In genomic region chr11:110322266-110322665, GRCm38 (mm10) we compare ENCODE assay signal across 26 mouse cellular contexts.
"Had no signal": no experiment of that assay in that cellular context is flagged by ENCODE, and none has a peak within 500 bp of the region (broad histone marks: within the 10 kb centered on the region; RNA-seq: fewer than 3 reads in every experiment).

No protein-coding gene starts in this region.

- H3K9ac ChIP-seq: heart, embryonic 12.5 days; hindbrain, embryonic 12.5 days; hindbrain, embryonic 14.5 days; intestine, embryonic 15.5 days; kidney, embryonic 15.5 days; limb, embryonic 13.5 days; limb, embryonic 15.5 days; liver, embryonic 12.5 days; liver, embryonic 14.5 days had no signal

- H3K27me3 ChIP-seq: heart, embryonic 12.5 days; hindbrain, embryonic 12.5 days; intestine, embryonic 15.5 days; kidney, embryonic 15.5 days; limb, embryonic 13.5 days; limb, embryonic 15.5 days; liver, embryonic 12.5 days had no signal

- H3K27ac ChIP-seq: heart, embryonic 10.5 days; hindbrain, embryonic 10.5 days; hindbrain, embryonic 12.5 days; hindbrain, embryonic 14.5 days; intestine, embryonic 15.5 days; kidney, embryonic 15.5 days; layer of hippocampus, adult 2 months; left cerebral cortex, adult 2 months; limb, embryonic 13.5 days; limb, embryonic 15.5 days; liver, embryonic 12.5 days; liver, embryonic 14.5 days had no signal

- H3K4me1 ChIP-seq: heart, embryonic 10.5 days; heart, embryonic 12.5 days; hindbrain, embryonic 12.5 days; intestine, embryonic 15.5 days; kidney, embryonic 15.5 days; limb, embryonic 13.5 days; limb, embryonic 15.5 days; liver, embryonic 12.5 days had no signal

- H3K4me3 ChIP-seq: heart, embryonic 10.5 days; heart, embryonic 12.5 days; hindbrain, embryonic 10.5 days; hindbrain, embryonic 12.5 days; intestine, embryonic 15.5 days; kidney, embryonic 15.5 days; layer of hippocampus, adult 2 months; left cerebral cortex, adult 2 months; limb, embryonic 13.5 days; limb, embryonic 15.5 days; liver, embryonic 12.5 days had no signal

- DNase-seq: gastrocnemius, postnatal 25 days; heart, adult 18-20 months; heart, postnatal 10 days; heart, postnatal 4 days; kidney, adult 2 months; kidney, adult 9 months; kidney, postnatal 10 days; kidney, postnatal 25 days; kidney, postnatal 4 days; left cerebral cortex, postnatal 4 days had no signal

- H3K4me2 ChIP-seq: heart, embryonic 12.5 days; hindbrain, embryonic 12.5 days; hindbrain, embryonic 14.5 days; intestine, embryonic 15.5 days; kidney, embryonic 15.5 days; limb, embryonic 13.5 days; limb, embryonic 15.5 days; liver, embryonic 12.5 days had no signal

- H3K9me3 ChIP-seq: heart, embryonic 10.5 days; heart, embryonic 12.5 days; hindbrain, embryonic 10.5 days; hindbrain, embryonic 12.5 days; intestine, embryonic 15.5 days; kidney, embryonic 15.5 days; limb, embryonic 13.5 days; limb, embryonic 15.5 days; liver, embryonic 12.5 days had no signal

- H3K36me3 ChIP-seq: heart, embryonic 10.5 days; heart, embryonic 12.5 days; hindbrain, embryonic 10.5 days; hindbrain, embryonic 12.5 days; intestine, embryonic 15.5 days; kidney, embryonic 15.5 days; limb, embryonic 13.5 days; liver, embryonic 12.5 days had no signal

- ATAC-seq: hindbrain, embryonic 16.5 days; inflammation-experienced regulatory T-cells, adult 6 months; intestine, embryonic 15.5 days; intestine, postnatal 0 days; liver, embryonic 12.5 days had no signal
